Mouse (Mus musculus) bone marrow, adult 2 months (tissue): ENCODE results near the gene Atp9a.

Source experiments
- CTCF ChIP-seq: fragments of 200-500 bp; IDR thresholded peaks from 2 replicates; pipeline ENCODE4 v1.5.1; 2011; ENCODE audit warnings: low read length, control low read depth; ENCODE audit not compliant: control insufficient read depth, insufficient read depth
- POLR2A ChIP-seq: fragments of 200-500 bp; IDR thresholded peaks from 2 replicates; pipeline ENCODE4 v1.6.1; 2011; ENCODE audit warnings: low read depth, mild to moderate bottlenecking, control low read depth, low read length, borderline replicate concordance; ENCODE audit not compliant: control insufficient read depth

GRCm38 (mm10) chr2:168626385-168626784 lies 115.8 kb downstream of the Atp9a start:
- no peak for TF ChIP-seq POLR2A
- TF ChIP-seq CTCF: no peak
